Mouse (Mus musculus) liver, adult 2 months (tissue): ENCODE data around the gene Rnf183. TPM values are rescaled to one million over a fixed set of nuclear protein-coding genes. Genes with fewer than 3 reads are reported as not detected.
"Not testable (repeated sequence)": the region's sequence is repeated elsewhere in the genome, so short reads cannot be mapped to it uniquely, and the experiment has no call there.

Source experiments
- DNase-seq: peaks from one replicate; pipeline ENCODE4 v3.0.0-alpha.2; 2011; ENCODE audit warnings: low read depth, low spot score; ENCODE audit errors: extremely low read depth
- H3K27ac ChIP-seq: fragments of 200-500 bp; replicated peaks from 2 replicates; pipeline ENCODE4 v1.5.1; 2012; ENCODE audit warnings: low read depth, mild to moderate bottlenecking, control low read depth, inconsistent platforms, low read length; ENCODE audit not compliant: insufficient read depth
- H3K27me3 ChIP-seq: fragments of 200-500 bp; 2 replicates; pipeline ENCODE4 v1.6.1; 2012; ENCODE audit warnings: mild to moderate bottlenecking, moderate library complexity, low read length, inconsistent platforms; ENCODE audit not compliant: control insufficient read depth, insufficient read depth
- H3K36me3 ChIP-seq: fragments of 200-500 bp; 2 replicates; pipeline ENCODE4 v1.6.1; 2012; ENCODE audit warnings: low read length, inconsistent platforms; ENCODE audit not compliant: control insufficient read depth, insufficient read depth
- H3K4me1 ChIP-seq: fragments of 200-500 bp; 2 replicates; pipeline ENCODE4 v1.6.1; 2011; ENCODE audit warnings: low read length; ENCODE audit not compliant: control insufficient read depth, insufficient read depth
- H3K4me3 ChIP-seq: fragments of 200-500 bp; 2 replicates; pipeline ENCODE4 v1.5.1; 2011; ENCODE audit warnings: low read depth, mild to moderate bottlenecking, control low read depth, low read length, moderate library complexity; ENCODE audit not compliant: insufficient read depth
- H3K79me2 ChIP-seq: fragments of 200-500 bp; 2 replicates; pipeline ENCODE4 v1.6.1; 2012; ENCODE audit warnings: inconsistent platforms, mild to moderate bottlenecking, low read length, moderate library complexity; ENCODE audit not compliant: control insufficient read depth, insufficient read depth
- H3K9ac ChIP-seq: fragments of 200-500 bp; 2 replicates; pipeline ENCODE4 v1.6.1; 2012; ENCODE audit warnings: low read depth, mild to moderate bottlenecking, control low read depth, inconsistent platforms, low read length
- CTCF ChIP-seq: fragments of 200-500 bp; IDR thresholded peaks from 2 replicates; pipeline ENCODE4 v1.5.1; 2011; ENCODE audit warnings: low read depth, low read length, control low read depth
- POLR2A ChIP-seq: fragments of 200-500 bp; IDR thresholded peaks from 2 replicates; pipeline ENCODE4 v1.6.1; 2011; ENCODE audit warnings: low read length, control low read depth; ENCODE audit not compliant: insufficient read depth; ENCODE audit errors: extremely low read depth
- WGBS: fragments of 180-500 bp; shearing (Covaris S2); methylation state at CpG from one replicate; pipeline ENCODE4 v1.1.7; 2018; 5-methylcytosine and 5-hydroxymethylcytosine counted together
- polyA plus RNA-seq: library from polyadenylated mRNA; depleted of rRNA; stranded (reverse); fragments of >200 nt; gene quantifications from 2 replicates; pipeline ENCODE4 v1.2.3, GENCODE M21; 2012; rRNA removed
- total RNA-seq: library from RNA; depleted of rRNA; stranded (reverse); fragments of >200 nt; gene quantifications from 2 replicates; pipeline ENCODE4 v1.2.3, GENCODE M21; 2014; rRNA removed

Gene Rnf183
- total RNA-seq (not detected in 2 replicates), polyA plus RNA-seq (not detected in 2 replicates)

DNA sequence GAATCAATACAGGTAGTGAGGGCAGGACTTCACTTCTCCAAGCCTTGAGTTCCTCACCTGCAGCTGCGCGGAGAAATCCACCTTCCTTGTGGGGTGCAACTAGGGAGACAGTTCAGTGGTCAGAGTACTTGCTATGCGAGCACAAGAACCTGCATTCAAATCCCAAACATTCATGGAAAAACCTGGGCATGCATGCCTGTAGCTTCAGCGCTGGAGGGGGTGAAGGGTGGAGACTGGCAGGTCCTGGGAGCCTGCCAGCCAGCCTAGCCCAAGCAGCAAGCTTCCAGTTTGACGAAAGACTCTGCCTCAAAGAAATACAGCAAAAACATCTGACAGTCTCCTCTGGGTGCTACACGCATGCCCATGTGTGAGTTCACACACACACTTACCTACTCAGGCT lies at the start of gene Rnf183:
Gene Rnf183, minus strand, starts transcription at position 172 of the 400 bp plus-strand sequence.
- WGBS: 91% methylated on average over 6 of the region's 6 CpGs
- H3K27ac ChIP-seq: no peak within 1 kb of the TSS
- DNase-seq: no peak

DNA sequence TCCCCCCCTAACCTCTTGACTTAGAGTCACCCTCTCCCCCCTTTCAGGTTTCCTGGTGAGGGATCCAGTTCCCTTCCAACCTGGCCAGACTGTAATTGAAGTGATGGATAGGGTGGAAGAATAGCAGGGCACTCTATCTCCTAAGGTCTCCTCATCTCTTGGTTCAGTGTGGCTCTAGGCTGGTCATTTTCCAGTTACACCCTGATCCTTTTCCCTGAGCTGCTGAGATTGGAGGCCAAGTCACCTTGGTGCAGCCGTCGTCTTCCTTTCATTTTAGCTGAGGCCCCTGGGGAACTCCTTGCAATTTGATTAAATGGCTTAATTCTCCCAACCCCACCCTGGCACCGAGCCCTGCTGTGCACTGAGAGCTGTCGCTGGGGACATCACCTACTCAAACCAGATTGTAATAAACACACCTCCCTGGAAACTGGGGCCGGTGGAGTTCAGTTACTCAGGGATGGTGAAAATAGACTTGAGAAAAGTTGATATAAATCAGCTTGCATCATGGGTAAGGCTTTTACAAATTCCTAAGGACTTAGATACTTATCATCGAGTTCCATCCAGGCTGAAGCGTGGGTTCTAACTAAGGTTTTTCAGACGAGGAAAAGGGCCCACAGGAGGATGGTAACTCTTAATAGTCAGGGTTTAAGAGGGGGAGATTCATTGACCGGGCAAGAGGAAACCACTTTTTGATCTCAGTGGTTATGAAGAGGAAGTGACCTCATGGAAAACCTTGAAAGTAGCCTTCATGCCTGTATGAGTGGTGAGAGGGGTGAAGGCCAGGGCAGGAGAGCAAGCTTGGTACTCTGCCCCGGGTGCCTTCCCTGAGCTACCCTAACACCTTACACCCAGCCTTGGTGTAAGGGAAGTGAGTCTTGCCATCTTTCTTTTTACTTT lies 45.9 kb upstream of the Rnf183 start:
- Histone ChIP-seq H3K27ac (no peak overlapping the region), H3K4me1 (peaks cover 2% of the 10 kb centered on the region; the same call in 1 of the 2 replicates), H3K79me2 (no peaks in the 10 kb centered on the region), H3K27me3 (no peaks in the 10 kb centered on the region), H3K4me3 (no peak overlapping the region), H3K36me3 (no peaks in the 10 kb centered on the region), H3K9ac (no peak overlapping the region)
- WGBS: 66% methylated on average over 10 of the region's 10 CpGs
- TF ChIP-seq CTCF (no peak), POLR2A (no peak)
- no peak for DNase-seq

More for the DNA sequence above, at the start of gene Rnf183:
- H3K27me3 ChIP-seq: no peaks in the 10 kb centered on the region
- H3K4me3 ChIP-seq: no peak within 1 kb of the TSS
- H3K79me2 ChIP-seq: no peaks in the 10 kb centered on the region
- TF ChIP-seq CTCF: no peak
- no peak for TF ChIP-seq POLR2A
- H3K4me1 ChIP-seq: no peaks in the 10 kb centered on the region
- H3K9ac ChIP-seq: no peak within 1 kb of the TSS
- no peaks in the 10 kb centered on the region for H3K36me3 ChIP-seq

DNA sequence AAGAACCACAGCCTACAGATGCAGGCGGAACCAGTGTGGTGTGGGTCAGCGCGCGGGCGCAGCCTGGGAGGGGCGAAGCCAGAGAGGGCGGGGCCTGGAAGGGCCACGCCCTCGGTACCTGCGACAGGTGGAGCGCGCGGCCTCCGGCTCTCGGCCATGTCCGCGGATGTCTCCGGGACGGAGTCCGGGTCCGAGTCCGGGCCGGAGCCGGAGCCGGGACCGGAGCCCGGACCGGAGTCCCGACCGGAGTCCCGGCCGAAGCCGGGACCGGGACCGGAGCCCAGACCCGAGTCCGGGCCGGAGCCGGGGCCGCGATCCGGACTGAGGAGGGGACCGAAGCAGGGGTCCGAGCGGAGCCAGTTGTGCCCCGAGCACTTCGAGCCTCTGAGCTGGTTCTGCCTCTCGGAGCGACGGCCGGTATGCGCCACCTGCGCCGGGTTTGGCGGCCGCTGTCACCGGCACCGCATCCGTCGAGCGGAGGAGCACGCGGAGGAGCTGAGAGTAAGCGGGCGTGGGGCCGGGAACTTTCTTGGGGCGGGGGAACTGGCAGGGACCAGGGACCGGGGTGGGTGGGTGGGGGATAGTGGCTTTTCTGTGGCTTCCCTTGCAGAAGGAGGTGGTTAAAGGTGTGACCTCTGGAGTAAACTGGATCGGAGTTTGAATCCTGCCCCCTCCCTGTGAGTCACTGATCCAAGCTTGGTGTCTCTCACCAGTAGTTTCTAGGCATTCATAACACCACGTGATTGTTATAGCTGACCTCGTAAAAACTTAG lies 45.1 kb upstream of the Rnf183 start, which contains the start of gene Bspry:
Gene Bspry, plus strand, starts transcription at position 117 of the 772 bp plus-strand sequence.
- no peaks in the 10 kb centered on the region for H3K79me2 ChIP-seq
- H3K27ac ChIP-seq: no peak within 1 kb of the TSS
- H3K27me3 ChIP-seq: no peaks in the 10 kb centered on the region
- WGBS: 5% methylated on average over 71 of the region's 71 CpGs
- H3K36me3 ChIP-seq: no peaks in the 10 kb centered on the region
- DNase-seq: no peak
- TF ChIP-seq CTCF: no peak
- TF ChIP-seq POLR2A: no peak
- H3K9ac ChIP-seq: no peak within 1 kb of the TSS
- peak within 1 kb of the TSS; percentile 34 for H3K4me3 ChIP-seq
- H3K4me1 ChIP-seq: peaks cover 2% of the 10 kb centered on the region; the same call in 1 of the 2 replicates

DNA sequence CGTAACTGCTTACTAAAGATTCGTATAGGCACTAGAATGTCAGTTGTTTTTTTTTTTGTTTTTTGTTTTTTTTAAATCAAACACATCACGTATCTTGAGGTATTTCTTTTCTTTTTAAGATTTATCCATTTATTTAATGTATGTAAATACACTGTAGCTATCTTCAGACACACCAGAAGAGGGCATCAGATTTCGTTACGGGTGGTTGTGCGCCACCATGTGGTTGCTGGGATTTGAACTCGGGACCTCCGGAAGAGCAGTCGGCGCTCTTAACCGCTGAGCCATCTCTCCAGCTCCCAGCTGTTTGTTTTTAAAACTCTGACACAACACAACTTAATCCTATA lies 44.5 kb upstream of the Rnf183 start:
- H3K9ac ChIP-seq, H3K27ac ChIP-seq, H3K4me1 ChIP-seq, H3K79me2 ChIP-seq, DNase-seq, H3K36me3 ChIP-seq, H3K27me3 ChIP-seq: not testable (repeated sequence)
- 15% methylated on average over 11 of the region's 11 CpGs for WGBS
- peak overlapping the region; percentile 34 for H3K4me3 ChIP-seq
- peak; percentile 43 for TF ChIP-seq CTCF

DNA sequence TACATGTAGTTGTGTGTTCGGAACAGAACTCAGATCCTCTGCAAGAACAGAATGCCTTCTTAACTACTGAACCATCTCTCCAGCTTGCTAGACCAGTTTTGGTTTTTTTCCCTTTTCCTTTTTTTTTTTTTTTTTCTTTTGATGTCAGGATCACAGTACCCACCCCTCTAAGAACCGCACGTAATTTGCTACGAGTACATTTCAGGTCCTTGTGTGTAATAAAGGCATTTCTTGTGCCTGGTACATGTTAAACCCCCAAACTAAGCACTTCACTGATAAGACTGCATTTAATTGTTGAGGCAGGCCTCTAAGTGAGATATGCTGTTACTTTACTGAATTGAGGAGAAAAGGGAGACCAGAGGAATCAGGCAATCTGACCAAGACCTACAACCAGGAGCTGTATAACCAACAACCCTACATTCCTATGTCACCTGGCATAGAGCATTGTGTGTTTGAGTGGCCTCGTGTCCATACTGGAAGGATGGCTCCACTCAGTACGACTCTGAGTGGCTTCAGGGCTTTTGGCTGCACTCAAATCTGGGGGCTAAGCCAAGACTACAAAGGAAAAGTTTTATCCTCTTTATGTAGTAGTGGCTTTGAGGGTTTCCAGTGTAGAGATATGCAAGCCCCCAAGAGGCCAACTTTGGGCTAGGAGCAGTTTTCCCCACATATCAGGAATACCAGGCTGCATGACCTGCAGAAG lies 42.6 kb upstream of the Rnf183 start:
- H3K4me3 ChIP-seq: no peak overlapping the region
- H3K27ac ChIP-seq: no peak overlapping the region
- H3K27me3 ChIP-seq: no peaks in the 10 kb centered on the region
- H3K79me2 ChIP-seq: no peaks in the 10 kb centered on the region
- no peak overlapping the region for H3K9ac ChIP-seq
- H3K4me1 ChIP-seq: peaks cover 2% of the 10 kb centered on the region; the same call in 1 of the 2 replicates
- 93% methylated on average over 6 of the region's 6 CpGs for WGBS
- H3K36me3 ChIP-seq: no peaks in the 10 kb centered on the region
- TF ChIP-seq POLR2A (no peak), CTCF (no peak)
- no peak for DNase-seq
